In genomic region chr13:60486105-60486504, GRCm38 (mm10) we compare ENCODE assay signal across 7 mouse cellular contexts.
A peak's percentile ranks its signal among the peaks of the same experiment; 100 is the strongest.
DNase-seq lines count a peak whose midpoint lies in the region; ATAC-seq lines count a peak whose summit lies in the region.

No protein-coding gene starts in this region.

- ATAC-seq in heart, embryonic 16.5 days (replicated peaks; ENCODE audit: extremely low read depth, insufficient read depth, low FRiP score), result peak; percentile 45; the same call in 1 of the 2 replicates

- no peaks in the 10 kb centered on the region for H3K36me3 ChIP-seq in heart, embryonic 16.5 days (ENCODE audit: control insufficient read depth, insufficient read depth)

- no peak overlapping the region for H3K4me3 ChIP-seq in heart, embryonic 16.5 days (ENCODE audit: low read length)

- H3K27me3 ChIP-seq in heart, embryonic 16.5 days (ENCODE audit: control insufficient read depth, insufficient read depth, low read length), result no peaks in the 10 kb centered on the region

- WGBS in heart, embryonic 16.5 days, result 66% methylated on average over 2 of the region's 2 CpGs

- no peak overlapping the region for H3K4me2 ChIP-seq in heart, embryonic 16.5 days (ENCODE audit: low read depth, low read length)

- H3K4me1 ChIP-seq in heart, embryonic 16.5 days (ENCODE audit: control insufficient read depth, insufficient read depth, low read length), result peaks cover 16% of the 10 kb centered on the region

- H3K27ac ChIP-seq in heart, embryonic 16.5 days (ENCODE audit: low read length), result no peak overlapping the region

- H3K9me3 ChIP-seq in heart, embryonic 16.5 days (replicated peaks; ENCODE audit: control insufficient read depth, low read length), result no peaks in the 10 kb centered on the region

- peak; percentile 44 for DNase-seq in testis, postnatal 14 days (ENCODE audit: low spot score)
- no peak for DNase-seq in testis, postnatal 10 days (ENCODE audit: low spot score)
- peak; percentile 81 to 91 for DNase-seq in cerebellum, postnatal 10 days
- DNase-seq in lung, postnatal 4 days, result peak; percentile 29 to 71
- DNase-seq in layer of hippocampus, adult 8-10 months (ENCODE audit: low spot score in 2 of 2), result no peak
- no peak for DNase-seq in thymus, postnatal 0 days (ENCODE audit: low spot score)

- no peak overlapping the region for H3K9ac ChIP-seq in heart, embryonic 16.5 days (ENCODE audit: low read length)

Comparison
In these comparisons a context has a peak if more than half of its experiments do, and no peak if none do; other contexts are left out.
1. DNase-seq: peak in testis, postnatal 14 days (single experiment), cerebellum, postnatal 10 days (2 of 2) and lung, postnatal 4 days (2 of 2); none in testis, postnatal 10 days (single experiment), layer of hippocampus, adult 8-10 months (0 of 2) and thymus, postnatal 0 days (single experiment).